Mouse (Mus musculus) left cerebral cortex, postnatal 36 days (tissue): ENCODE results near the gene Prdx2. TPM values are rescaled to one million over a fixed set of nuclear protein-coding genes. Genes with fewer than 3 reads are reported as not detected.

Experiments used
- DNase-seq, 2 experiments: peaks; one replicate each; pipeline ENCODE4 v3.0.0; 2021 to 2022; ENCODE audit warnings: low spot score in 2 of 2, mixed read lengths in 1 of 2
- intact Hi-C: fragments of 180-260 bp; cut with DNase I; formaldehyde crosslinking; loops from one replicate; pipeline ENCODE4 v1.15.1; 2025
- total RNA-seq, 2 experiments: library from RNA; stranded (reverse); gene quantifications; 2 replicates each; pipeline ENCODE4 v1.2.3; 2021

The Prdx2 gene
- total RNA-seq, 2 experiments from 2014 or later = 324 to 340 TPM

DNA sequence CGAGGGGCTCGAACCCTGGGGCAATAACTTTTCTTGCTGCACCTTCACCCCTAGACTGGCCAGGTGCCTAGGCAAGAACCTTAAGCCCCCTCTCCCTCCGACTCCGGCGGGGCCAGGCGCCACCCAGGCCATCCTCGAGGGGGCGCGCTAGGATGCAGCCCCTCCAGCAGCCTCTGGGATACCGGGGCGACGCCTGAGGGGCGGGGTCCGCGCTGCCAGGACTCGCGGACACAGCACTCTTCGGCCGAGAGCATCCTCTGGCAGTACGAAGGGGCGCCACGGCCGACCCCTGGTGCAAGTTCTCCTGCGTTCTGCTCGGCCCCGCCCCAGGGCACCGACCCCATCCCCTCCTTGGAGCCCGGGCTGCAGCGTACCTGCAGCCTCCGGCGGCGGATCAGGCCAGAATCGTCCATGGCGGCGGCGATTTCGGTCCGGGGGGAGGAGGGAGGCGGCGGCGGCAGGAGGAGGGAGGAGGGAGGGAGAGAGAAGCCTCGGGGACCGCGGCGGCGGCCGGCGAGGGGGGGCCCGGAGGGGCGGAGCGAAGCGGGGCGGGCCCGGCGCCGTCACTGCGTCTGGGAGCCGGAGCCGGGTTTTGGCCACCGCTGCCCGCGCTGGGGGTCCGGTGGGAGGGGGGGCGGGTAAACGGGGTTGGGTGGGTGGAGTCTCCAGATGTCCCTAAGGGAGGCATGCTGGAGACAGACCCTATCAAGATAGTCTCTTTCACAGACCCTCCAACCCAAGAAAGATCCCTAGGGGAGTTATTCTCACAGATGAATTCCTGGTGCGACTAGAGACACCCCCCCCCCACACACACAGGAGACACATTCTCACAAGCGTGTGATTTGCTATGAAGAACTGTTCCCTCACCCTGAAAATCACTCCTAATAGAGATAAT, 23.5 kb upstream of the Prdx2 start:
- peak; percentile 40 to 62 for DNase-seq

DNA sequence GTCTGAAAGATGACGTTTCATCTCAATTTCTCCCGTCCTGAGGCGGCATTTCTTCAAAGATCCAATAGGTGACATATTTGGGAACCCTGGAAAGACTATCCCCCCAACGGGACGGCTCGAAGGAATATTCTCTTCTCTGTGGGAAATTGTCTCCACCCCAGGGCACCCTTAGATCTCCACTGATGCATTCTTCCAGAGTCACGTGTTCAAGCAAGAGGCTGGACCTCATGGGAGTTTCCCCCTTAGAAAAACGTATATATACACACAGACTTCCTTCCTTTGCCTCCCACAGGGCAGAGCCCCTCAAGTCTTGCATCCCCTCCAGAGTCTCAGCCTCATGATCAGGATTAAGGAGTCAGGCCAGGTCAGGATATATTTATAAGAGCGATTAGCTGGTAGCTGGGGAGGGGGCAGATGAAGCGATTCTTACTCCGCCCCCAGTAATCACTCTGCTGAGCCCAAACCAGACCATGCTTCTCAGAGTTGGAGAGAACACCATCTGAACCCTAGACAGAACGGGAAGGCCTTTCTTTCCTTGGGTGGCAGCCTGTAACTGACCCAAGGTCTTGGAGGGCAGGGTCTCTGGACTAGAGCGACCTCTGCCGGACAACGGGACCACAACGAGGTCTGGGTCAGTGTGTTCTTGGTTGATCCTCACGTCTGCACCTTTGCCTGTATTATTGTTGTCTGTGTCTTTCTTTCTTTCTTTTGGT, 22.7 kb upstream of the Prdx2 start, which contains the start of gene Rtbdn:
Gene Rtbdn (plus strand): TSS at position 464 of the 713 bp plus-strand sequence.
- intact Hi-C loops = loop anchor here (1.0 kb wide), 1 partner anchor 19 kb away; no protein-coding TSS in a partner anchor
- DNase-seq = no peak

More for the DNA sequence above, 23.5 kb upstream of the Prdx2 start:
- intact Hi-C loops = loop anchor here (1.0 kb wide), 1 partner anchor 19 kb away; no protein-coding TSS in a partner anchor

DNA sequence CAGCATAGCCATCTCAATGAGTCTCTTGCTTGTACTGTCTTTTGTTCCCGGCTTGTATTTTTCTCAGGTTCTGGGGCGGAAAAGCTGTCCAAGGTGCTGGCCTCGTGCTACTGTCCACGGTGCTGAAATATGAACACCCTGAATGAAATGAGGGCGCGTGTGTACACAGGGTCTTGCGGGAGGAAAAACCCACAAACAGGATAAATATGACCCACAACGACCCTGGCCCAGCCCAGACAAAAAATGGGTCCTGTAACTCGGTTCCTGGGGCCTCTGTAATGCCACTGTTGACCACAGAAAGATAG, 22.2 kb upstream of the Prdx2 start:
- no peak for DNase-seq
- intact Hi-C loops = no loop called here

GRCm38 (mm10) chr8:84949753-84950152, 19.6 kb upstream of the Prdx2 start:
- no peak for DNase-seq

DNA sequence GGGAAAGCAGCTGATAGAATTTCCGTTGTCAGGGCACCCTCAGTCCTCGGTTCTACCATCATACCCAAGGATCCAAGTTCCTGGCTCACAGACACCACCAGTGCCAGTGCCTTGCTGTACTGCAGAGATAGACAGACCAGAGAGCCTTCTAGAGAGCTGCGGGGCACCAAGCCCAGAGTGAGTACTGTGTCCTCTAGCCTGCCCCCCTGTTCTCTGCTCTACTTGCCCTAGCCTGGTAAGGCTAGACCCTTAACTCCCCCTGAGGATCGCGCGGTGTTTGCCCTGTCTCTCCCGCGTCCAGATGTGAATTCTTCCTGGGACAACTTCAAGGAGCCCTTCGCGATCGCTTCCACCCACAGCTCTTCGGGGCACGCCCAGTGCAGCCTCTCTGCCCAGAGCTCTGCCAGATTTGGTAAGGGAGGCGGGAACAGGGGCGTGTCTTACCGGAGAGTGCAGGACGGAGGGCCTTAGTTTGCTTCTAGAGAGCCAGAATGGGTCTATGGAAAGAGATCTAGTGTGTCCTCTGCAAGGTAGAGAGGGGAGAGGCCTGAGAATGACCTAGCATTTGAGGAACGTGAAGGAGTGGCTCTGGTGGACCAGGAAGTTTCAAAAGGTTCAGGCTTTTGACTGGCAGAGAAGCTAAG, 16.7 kb upstream of the Prdx2 start:
- intact Hi-C loops = no loop called here
- no peak for DNase-seq

More at GRCm38 (mm10) chr8:84949753-84950152, 19.6 kb upstream of the Prdx2 start:
- intact Hi-C loops = no loop called here

- peak; percentile 67 to 74 for DNase-seq
- intact Hi-C loops = no loop called here
Measured at GRCm38 (mm10) chr8:84956768-84957167, 12.6 kb upstream of the Prdx2 start.

- no peak for DNase-seq
- intact Hi-C loops = no loop called here
Measured at GRCm38 (mm10) chr8:84959811-84960210, 9.6 kb upstream of the Prdx2 start.

- intact Hi-C loops = no loop called here
- DNase-seq = no peak
Measured at GRCm38 (mm10) chr8:84963952-84964351, 5.4 kb upstream of the Prdx2 start.

- intact Hi-C loops = loop anchor here (1.0 kb wide), 1 partner anchor 20 kb away; the partner anchor contains the start of gene Rtbdn
Measured at GRCm38 (mm10) chr8:84965731-84966291, 3.6 kb upstream of the Prdx2 start.

DNA sequence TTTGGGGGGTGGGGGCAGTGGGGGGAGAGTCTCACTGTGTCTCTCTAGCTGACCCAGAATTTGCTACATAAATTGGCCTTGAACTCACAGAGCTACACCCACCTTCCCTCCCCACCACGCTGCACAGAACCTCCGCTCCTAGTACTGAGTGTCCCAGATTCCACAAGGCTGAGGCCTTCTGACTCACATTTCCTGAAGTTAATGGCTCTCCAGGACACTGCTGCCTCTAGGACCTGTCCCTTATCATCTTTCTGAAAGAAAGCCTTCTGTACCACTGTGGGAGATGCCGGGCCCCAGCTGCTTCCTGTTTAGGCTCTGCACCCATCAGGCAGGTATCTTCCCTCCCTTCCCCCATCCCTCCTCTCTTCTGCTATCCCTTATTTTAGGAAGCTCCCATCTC, 2.8 kb upstream of the Prdx2 start:
- intact Hi-C loops = no loop called here
- no peak for DNase-seq

More at GRCm38 (mm10) chr8:84965731-84966291, 3.6 kb upstream of the Prdx2 start:
- peak; percentile 92 for DNase-seq

DNA sequence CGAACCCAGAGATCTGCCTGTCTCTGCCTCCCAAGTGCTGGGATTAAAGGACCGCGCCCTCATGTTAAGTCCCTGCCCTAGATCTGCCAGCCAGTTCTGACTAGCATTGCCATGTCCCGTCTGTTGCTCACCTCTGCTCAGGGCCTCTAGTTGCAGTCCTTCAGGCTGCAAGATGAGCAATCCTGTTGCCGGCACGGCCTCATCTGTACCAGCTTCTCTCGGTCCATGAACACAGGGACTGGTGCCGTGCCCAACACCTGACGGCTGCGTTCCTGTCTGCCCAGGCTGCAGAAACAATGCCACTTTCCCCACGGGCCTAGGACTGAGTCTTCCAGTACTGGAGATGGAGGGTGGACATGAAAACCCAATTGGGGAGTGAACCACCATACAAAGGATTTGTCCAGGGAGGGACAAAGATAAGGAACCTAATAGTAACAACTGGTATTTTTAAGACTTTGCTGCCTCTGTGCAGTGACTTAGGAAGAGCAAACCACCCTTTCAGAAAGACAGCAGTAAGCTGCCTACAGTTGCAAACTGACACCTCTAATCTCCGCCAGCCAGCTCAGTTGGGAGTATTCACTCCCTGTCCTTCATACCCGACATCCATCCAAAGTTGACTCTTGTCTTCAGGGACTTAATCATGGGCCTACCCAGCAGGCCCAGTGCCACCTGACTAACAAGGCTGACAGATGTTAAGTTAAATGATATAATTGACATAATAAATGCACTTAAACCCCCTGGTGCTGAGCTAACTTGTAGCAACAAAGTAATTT, 1.7 kb upstream of the Prdx2 start:
- intact Hi-C loops = no loop called here

GRCm38 (mm10) chr8:84968650-84969049, 737 bp upstream of the Prdx2 start:
- no peak for DNase-seq
- intact Hi-C loops = no loop called here

More for the DNA sequence above, 1.7 kb upstream of the Prdx2 start:
- DNase-seq = no peak

DNA sequence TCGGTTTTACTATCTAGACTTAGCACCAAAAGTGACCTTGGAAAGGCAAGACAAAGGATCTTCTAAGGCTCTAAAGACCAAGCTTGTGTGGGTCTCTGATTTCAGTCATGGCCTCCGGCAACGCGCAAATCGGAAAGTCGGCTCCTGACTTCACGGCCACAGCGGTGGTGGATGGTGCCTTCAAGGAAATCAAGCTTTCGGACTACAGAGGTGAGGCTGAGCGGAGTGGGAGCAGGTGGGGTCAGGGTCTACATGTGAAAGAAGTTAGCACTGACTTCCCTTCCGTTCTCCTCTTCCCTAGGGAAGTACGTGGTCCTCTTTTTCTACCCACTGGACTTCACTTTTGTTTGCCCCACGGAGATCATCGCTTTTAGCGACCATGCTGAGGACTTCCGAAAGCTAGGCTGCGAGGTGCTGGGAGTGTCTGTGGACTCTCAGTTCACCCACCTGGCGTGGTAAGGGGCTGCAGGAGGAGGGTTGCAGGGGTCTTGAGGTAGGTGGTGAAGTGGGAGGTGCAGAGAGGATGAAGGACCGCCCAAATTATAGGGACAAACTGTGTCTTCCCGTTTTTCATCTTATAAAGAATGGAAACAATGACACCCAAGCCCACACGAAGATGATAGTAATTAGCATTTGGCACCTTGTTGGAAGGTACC, 876 bp downstream of the Prdx2 start:
- no peak for DNase-seq
- intact Hi-C loops = loop anchor here (5.0 kb wide), 1 partner anchor 37 kb away; no protein-coding TSS in a partner anchor

DNA sequence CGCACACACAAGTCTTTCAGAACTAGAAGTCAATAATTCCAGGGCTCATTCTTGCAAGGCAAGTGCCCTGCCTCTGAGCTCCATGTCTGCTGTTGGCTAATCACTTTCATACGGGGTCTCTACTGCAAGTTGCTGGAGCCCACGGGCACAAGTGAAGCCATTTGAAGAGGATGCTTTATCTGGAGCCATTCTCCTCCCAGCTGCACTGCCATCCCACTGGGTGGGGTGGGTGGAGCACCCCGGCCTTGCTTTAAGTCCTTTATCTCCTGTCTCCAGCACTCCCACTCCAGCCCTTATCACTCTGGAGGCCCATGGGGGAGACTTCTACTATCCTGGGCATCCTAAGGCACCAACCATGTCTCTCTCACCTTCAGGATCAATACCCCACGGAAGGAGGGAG, 1.5 kb downstream of the Prdx2 start:
- intact Hi-C loops = loop anchor here (5.0 kb wide), 1 partner anchor 36 kb away; no protein-coding TSS in a partner anchor
- DNase-seq = no peak

DNA sequence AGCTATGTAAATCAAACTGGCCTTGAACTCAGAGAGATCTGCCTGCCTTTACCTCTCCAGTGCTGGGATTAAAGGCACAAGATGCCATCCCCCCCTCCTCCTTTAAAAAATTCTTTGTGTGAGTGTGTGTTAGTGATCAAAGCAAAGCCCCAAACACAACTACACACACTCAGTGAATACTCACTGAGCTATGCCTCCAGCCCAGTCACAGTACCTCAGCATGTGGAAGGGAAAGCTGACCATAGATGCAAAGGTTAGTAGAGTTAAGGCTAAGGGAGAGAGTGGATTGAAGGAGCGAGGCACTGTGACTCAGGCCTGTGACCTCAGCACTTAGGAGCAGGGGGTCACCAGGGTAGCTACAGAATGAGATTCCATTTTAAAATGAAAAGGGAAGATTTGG, 3.7 kb downstream of the Prdx2 start:
- DNase-seq = no peak
- intact Hi-C loops = loop anchor here (5.0 kb wide), 1 partner anchor 34 kb away; no protein-coding TSS in a partner anchor

DNA sequence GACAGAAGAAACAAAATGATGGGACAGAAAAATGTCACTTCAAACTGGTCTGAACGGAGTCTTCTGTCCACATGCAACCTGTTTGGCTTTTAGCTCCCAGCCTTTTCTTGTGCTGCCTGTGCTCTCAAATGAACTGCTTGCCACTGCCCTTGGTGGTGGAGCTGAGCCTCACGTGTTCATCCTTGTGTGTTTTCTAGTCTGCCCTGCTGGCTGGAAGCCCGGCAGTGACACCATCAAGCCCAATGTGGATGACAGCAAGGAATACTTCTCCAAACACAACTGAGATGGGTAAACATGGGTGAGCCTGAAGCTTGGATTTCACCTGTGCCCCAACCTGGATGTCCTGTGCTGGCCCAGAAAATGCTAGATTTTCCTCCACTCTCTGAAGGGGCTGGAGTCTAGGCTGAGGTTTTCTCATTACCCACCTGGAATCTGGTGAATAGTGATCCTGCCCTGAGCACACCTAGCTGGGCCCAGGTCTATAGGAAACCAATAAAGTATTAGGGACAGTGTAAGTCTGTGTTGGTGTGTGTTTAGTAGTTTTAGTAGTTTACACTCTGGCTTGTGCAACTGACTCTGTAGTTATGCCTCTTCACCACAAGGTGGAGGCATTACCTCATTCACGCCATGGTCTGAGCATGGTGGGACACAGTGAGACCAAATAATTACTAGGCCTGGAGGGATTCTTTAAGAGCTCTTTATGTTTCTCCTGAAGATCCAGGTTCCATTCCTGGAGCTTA, 4.6 kb downstream of the Prdx2 start:
- intact Hi-C loops = loop anchor here (5.0 kb wide), 1 partner anchor 33 kb away; no protein-coding TSS in a partner anchor
- no peak for DNase-seq

GRCm38 (mm10) chr8:84974543-84975142, 5.3 kb downstream of the Prdx2 start:
- no peak for DNase-seq
- intact Hi-C loops = loop anchor here (1.0 to 5.0 kb wide), 3 partner anchors 16 to 53 kb away; partner anchors contain the start of genes Asna1, Hook2 and Trir
